Mouse (Mus musculus) intestine, embryonic 15.5 days (tissue): ENCODE measurements around the gene Ankrd63. TPM values are rescaled to one million over a fixed set of nuclear protein-coding genes. Genes with fewer than 3 reads are reported as not detected.
A peak's percentile ranks its signal among the peaks of the same experiment; 100 is the strongest.
"Not testable (repeated sequence)": the region's sequence is repeated elsewhere in the genome, so short reads cannot be mapped to it uniquely, and the experiment has no call there.

Source experiments
- ATAC-seq: fragments of 200-750 bp; cut with Nextera tagmentation; 2 replicates; pipeline ENCODE4 v1.8.0; 2017; ENCODE audit warnings: moderate TSS enrichment, moderate library complexity
- H3K27ac ChIP-seq: fragments of 300-500 bp; sonication (generic); 2 replicates; pipeline ENCODE4 v1.5.1; 2015; ENCODE audit warnings: mild to moderate bottlenecking, inconsistent platforms
- H3K27me3 ChIP-seq: fragments of 300-500 bp; sonication (generic); replicated peaks from 2 replicates; pipeline ENCODE4 v1.6.1; 2015; ENCODE audit warnings: inconsistent platforms
- H3K36me3 ChIP-seq: fragments of 300-500 bp; sonication (generic); 2 replicates; pipeline ENCODE4 v1.6.1; 2015; ENCODE audit warnings: inconsistent platforms
- H3K4me1 ChIP-seq: fragments of 300-500 bp; sonication (generic); replicated peaks from 2 replicates; pipeline ENCODE4 v1.6.1; 2015; ENCODE audit warnings: inconsistent platforms
- H3K4me2 ChIP-seq: fragments of 300-500 bp; sonication (generic); replicated peaks from 2 replicates; pipeline ENCODE4 v1.6.1; 2015; ENCODE audit warnings: mild to moderate bottlenecking, inconsistent platforms
- H3K4me3 ChIP-seq: fragments of 300-500 bp; sonication (generic); replicated peaks from 2 replicates; pipeline ENCODE4 v1.5.1; 2015; ENCODE audit warnings: inconsistent platforms
- H3K9ac ChIP-seq: fragments of 300-500 bp; sonication (generic); 2 replicates; pipeline ENCODE4 v1.6.1; 2015; ENCODE audit warnings: inconsistent platforms
- H3K9me3 ChIP-seq: fragments of 300-500 bp; sonication (generic); 2 replicates; pipeline ENCODE4 v1.6.1; 2016; ENCODE audit warnings: inconsistent platforms
- WGBS: fragments of 180-500 bp; shearing (Covaris S2); methylation state at CpG from one replicate; pipeline ENCODE4 v1.1.7; 2015; 5-methylcytosine and 5-hydroxymethylcytosine counted together
- polyA plus RNA-seq: library from polyadenylated mRNA; unstranded; fragments of >200 nt; fragmentation: Nextera tagmentation; extraction: Ambion mirVana; gene quantifications from 2 replicates; pipeline ENCODE4 v1.2.1, GENCODE M21; 2015

Ankrd63 gene
- polyA plus RNA-seq, 1 experiment from 2014 or later: 0.30 TPM

DNA sequence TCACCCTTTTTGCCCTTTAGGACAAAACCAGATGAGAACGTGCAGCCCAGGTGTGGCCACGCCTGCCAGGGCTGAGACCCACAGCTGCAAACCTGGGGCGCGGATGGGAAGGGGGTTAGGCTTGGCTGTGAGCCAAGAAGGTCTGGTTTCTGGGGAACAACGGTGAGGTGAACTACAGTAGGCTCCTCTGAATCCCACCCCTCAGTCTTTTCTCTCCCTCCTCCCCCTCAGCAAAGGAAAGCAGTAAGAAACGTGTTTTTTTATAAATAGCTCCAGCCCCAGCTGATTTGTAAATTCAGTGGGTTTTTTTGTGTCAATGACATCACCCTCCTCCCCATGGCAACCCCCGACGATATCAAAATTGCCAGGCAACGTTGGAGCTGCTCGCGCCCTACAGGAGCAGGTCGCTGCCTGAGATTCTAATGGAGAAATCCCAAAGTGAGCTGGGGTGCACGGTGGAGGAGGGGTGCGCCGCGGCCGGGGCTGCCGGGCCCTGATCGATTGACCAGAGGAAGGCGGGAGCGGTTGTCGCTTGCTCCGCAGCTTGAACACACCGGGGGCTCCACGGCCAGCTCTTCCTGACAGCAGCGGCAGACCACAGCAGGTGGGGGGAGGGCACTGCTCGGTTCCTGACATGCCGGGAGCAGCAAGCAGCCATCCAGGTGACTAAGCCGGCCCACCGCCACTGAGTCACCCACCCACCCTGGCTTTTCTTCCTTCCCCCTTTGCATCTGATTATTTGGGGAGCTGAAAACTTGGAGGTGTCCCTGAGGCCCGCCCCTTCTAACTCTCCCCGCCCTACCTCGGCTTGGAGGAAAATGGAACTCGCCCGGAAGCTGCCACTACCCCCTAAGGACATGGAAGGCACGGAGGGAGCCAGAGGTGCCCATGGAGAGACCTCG lies 40.6 kb downstream of the Ankrd63 start, which contains the start of gene Pak6:
TSS of gene Pak6 (plus strand) at position 402 of the 902 bp plus-strand sequence.
- Histone ChIP-seq H3K36me3 (no peaks in the 10 kb centered on the region), H3K9ac (peak within 1 kb of the TSS; percentile 38; the same call in 1 of the 2 replicates), H3K9me3 (no peaks in the 10 kb centered on the region), H3K4me1 (peaks cover 48% of the 10 kb centered on the region), H3K27ac (no peak within 1 kb of the TSS), H3K27me3 (peaks cover 8% of the 10 kb centered on the region; the same call in 1 of the 2 replicates), H3K4me3 (peak within 1 kb of the TSS; percentile 40), H3K4me2 (peak within 1 kb of the TSS; percentile 88)
- 2% methylated on average over 37 of the region's 37 CpGs for WGBS
- ATAC-seq: peak; percentile 15; the same call in 1 of the 2 replicates

- peaks cover 8% of the 10 kb centered on the region; the same call in 1 of the 2 replicates for H3K27me3 ChIP-seq
- H3K36me3 ChIP-seq: no peaks in the 10 kb centered on the region
- H3K27ac ChIP-seq: no peak overlapping the region
- 48% methylated on average over 9 of the region's 9 CpGs for WGBS
- H3K4me3 ChIP-seq: no peak overlapping the region
- H3K4me1 ChIP-seq: peaks cover 53% of the 10 kb centered on the region
- H3K9ac ChIP-seq: no peak overlapping the region
- no peak overlapping the region for H3K4me2 ChIP-seq
- ATAC-seq: no peak; the same call in 1 of the 2 replicates
- H3K9me3 ChIP-seq: no peaks in the 10 kb centered on the region
Observed at GRCm38 (mm10) chr2:118661891-118662290, 41.9 kb downstream of the Ankrd63 start.

DNA sequence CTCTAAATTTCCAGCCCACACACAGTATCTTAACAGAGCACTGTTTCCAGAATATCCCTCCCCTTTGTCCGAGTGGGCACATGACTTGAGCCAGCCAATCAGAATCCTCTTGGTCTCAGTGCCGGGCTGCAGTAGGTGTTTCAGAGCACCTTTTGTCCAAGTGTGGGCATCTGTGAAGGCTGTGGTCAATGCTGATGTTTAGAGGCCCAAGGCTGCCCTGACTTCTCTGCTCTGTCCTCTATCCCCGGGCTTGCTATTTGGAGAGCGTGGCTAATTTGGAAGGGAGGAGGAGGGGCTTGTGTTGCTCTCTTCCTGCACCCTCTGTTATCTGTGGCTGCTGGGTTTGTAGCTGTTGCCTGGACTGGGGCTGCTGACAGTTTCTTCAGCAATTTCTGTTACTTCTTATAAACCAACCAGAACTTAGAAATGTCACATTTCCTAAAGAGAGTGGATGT lies 43.7 kb downstream of the Ankrd63 start:
- 2% methylated on average over 4 of the region's 4 CpGs for WGBS

GRCm38 (mm10) chr2:118659493-118659892 lies 44.3 kb downstream of the Ankrd63 start:
- H3K4me3 ChIP-seq: peak overlapping the region; percentile 33
- no peaks in the 10 kb centered on the region for H3K36me3 ChIP-seq
- H3K4me1 ChIP-seq: peaks cover 55% of the 10 kb centered on the region
- no peak overlapping the region for H3K9ac ChIP-seq
- peak overlapping the region; percentile 60 for H3K4me2 ChIP-seq
- no peak for ATAC-seq
- H3K27me3 ChIP-seq: peaks cover 8% of the 10 kb centered on the region; the same call in 1 of the 2 replicates
- peak overlapping the region; percentile 33; the same call in 1 of the 2 replicates for H3K27ac ChIP-seq
- 72% methylated on average over 12 of the region's 12 CpGs for WGBS
- H3K9me3 ChIP-seq: no peaks in the 10 kb centered on the region

More for the DNA sequence above, 43.7 kb downstream of the Ankrd63 start:
- peak overlapping the region; percentile 33 for H3K4me3 ChIP-seq
- peaks cover 8% of the 10 kb centered on the region; the same call in 1 of the 2 replicates for H3K27me3 ChIP-seq
- H3K9ac ChIP-seq: peak overlapping the region; percentile 18; the same call in 1 of the 2 replicates
- H3K4me2 ChIP-seq: peak overlapping the region; percentile 60
- no peaks in the 10 kb centered on the region for H3K36me3 ChIP-seq
- H3K9me3 ChIP-seq: no peaks in the 10 kb centered on the region
- peaks cover 57% of the 10 kb centered on the region for H3K4me1 ChIP-seq
- ATAC-seq: peak; percentile 35; the same call in 1 of the 2 replicates
- no peak overlapping the region for H3K27ac ChIP-seq

DNA sequence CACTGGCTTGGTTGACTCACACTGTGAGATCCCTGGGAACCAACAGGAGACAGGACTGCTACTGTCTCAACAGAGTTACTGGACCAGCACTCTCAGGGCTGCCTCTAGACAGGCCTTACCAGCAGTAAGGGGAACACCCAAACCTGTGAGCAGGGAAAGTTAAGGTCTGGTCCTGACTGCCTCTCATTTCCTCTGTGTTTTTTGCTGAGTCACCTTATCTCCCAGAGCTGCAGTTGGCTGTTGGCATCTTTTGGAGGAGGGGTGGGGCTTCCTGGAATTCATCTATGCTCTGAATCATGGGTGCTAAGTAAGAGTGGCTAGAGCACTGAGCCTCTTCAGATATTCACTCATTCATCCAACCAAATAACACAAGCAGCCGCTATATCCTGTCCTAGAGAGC lies 44.7 kb downstream of the Ankrd63 start:
- 76% methylated on average over 1 of the region's 1 CpGs for WGBS
- peak; percentile 24; the same call in 1 of the 2 replicates for ATAC-seq
- peaks cover 51% of the 10 kb centered on the region for H3K4me1 ChIP-seq
- H3K27me3 ChIP-seq: peaks cover 8% of the 10 kb centered on the region; the same call in 1 of the 2 replicates
- H3K4me2 ChIP-seq: no peak overlapping the region
- no peak overlapping the region for H3K4me3 ChIP-seq
- H3K9ac ChIP-seq: no peak overlapping the region
- no peaks in the 10 kb centered on the region for H3K36me3 ChIP-seq
- H3K27ac ChIP-seq: peak overlapping the region; percentile 33
- no peaks in the 10 kb centered on the region for H3K9me3 ChIP-seq

DNA sequence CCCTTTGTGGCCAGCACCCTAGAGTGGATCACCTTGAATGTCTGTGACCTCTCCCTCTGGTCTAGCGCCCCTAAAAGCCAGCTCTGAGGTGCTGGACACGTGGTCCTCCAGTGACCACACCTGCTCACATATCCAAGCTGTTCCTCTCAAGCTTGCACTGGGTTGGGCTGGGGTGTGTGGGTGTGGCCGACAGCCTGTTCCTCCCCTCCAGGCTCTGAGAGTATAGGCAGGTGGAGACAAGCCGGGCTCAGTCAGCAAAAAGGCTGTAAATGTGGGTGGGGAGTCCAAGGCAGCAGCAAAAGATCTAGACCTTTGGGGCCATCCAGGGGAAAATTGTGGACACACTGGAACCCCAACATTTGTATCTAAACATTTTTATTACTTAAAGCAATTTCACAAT lies 45.3 kb downstream of the Ankrd63 start:
- H3K4me3 ChIP-seq: no peak overlapping the region
- H3K4me2 ChIP-seq: no peak overlapping the region
- no peak overlapping the region for H3K9ac ChIP-seq
- H3K4me1 ChIP-seq: peaks cover 45% of the 10 kb centered on the region
- 31% methylated on average over 4 of the region's 4 CpGs for WGBS
- peaks cover 7% of the 10 kb centered on the region; the same call in 1 of the 2 replicates for H3K27me3 ChIP-seq
- peak overlapping the region; percentile 33; the same call in 1 of the 2 replicates for H3K27ac ChIP-seq
- peak; percentile 85 for ATAC-seq
- no peaks in the 10 kb centered on the region for H3K9me3 ChIP-seq
- no peaks in the 10 kb centered on the region for H3K36me3 ChIP-seq

GRCm38 (mm10) chr2:118656688-118657281 lies 47.0 kb downstream of the Ankrd63 start:
- ATAC-seq: peak; percentile 78
- WGBS: 23% methylated on average over 3 of the region's 3 CpGs
- Histone ChIP-seq H3K9ac (no peak overlapping the region), H3K4me1 (peaks cover 34% of the 10 kb centered on the region), H3K4me3 (no peak overlapping the region), H3K9me3 (no peaks in the 10 kb centered on the region), H3K27me3 (no peaks in the 10 kb centered on the region), H3K36me3 (no peaks in the 10 kb centered on the region), H3K4me2 (peak overlapping the region; percentile 11; the same call in 1 of the 2 replicates), H3K27ac (peak overlapping the region; percentile 79)

DNA sequence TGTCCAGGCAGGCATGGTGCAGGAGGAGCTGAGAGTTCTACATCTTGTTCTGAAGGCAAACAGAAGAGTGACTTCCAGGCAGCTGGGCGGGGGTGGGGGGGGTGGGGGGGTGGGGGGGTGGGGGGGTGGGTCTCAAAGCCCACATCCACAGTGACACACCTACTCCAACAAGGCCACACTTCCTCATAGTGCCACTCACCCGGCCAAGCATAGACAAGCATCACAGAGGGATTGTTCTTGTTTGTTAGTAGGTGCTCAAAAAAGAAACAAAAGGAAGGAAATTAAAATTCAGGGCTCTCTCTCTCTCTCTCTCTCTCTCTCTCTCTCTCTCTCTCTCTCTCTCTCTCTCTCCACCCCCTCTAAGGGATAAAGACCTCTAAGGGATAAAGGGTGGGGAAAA lies 53.1 kb downstream of the Ankrd63 start:
- H3K4me3 ChIP-seq, H3K4me1 ChIP-seq, H3K27me3 ChIP-seq, ATAC-seq, H3K4me2 ChIP-seq, H3K9ac ChIP-seq, H3K9me3 ChIP-seq, H3K27ac ChIP-seq, H3K36me3 ChIP-seq: not testable (repeated sequence)
- 45% methylated on average over 2 of the region's 2 CpGs for WGBS

Other genes starting within 250 kb of the Ankrd63 start
- 196 and 209 TPM in 2 replicates for gene Srp14, start 224.3 kb downstream of the Ankrd63 start, polyA plus RNA-seq
- gene Bmf, start 154.3 kb downstream of the Ankrd63 start, polyA plus RNA-seq: 2.8 and 3.0 TPM in 2 replicates
- gene Bub1b, start 105.8 kb downstream of the Ankrd63 start, polyA plus RNA-seq: 67.9 and 71.5 TPM in 2 replicates
- 1.8 and 1.9 TPM in 2 replicates for gene Pak6, start 40.7 kb downstream of the Ankrd63 start, polyA plus RNA-seq
- 1.2 and 1.6 TPM in 2 replicates for gene Plcb2, start 24.5 kb upstream of the Ankrd63 start, polyA plus RNA-seq
- gene Inafm2, start 41.8 kb upstream of the Ankrd63 start, polyA plus RNA-seq: 21.0 and 23.4 TPM in 2 replicates
- 1.1 TPM in 2 replicates for gene Ccdc9b, start 58.7 kb upstream of the Ankrd63 start, polyA plus RNA-seq
- gene Phgr1, start 68.8 kb upstream of the Ankrd63 start, polyA plus RNA-seq: 41.2 and 48.8 TPM in 2 replicates
- gene Disp2, start 75.8 kb upstream of the Ankrd63 start, polyA plus RNA-seq: 2.7 TPM in 2 replicates
- gene Knstrn, start 110.0 kb upstream of the Ankrd63 start, polyA plus RNA-seq: 89.5 and 98.5 TPM in 2 replicates
- 43.7 and 46.2 TPM in 2 replicates for gene Ivd, start 158.0 kb upstream of the Ankrd63 start, polyA plus RNA-seq
- gene Bahd1, start 196.4 kb upstream of the Ankrd63 start, polyA plus RNA-seq: 5.1 and 5.4 TPM in 2 replicates
- gene Chst14, start 222.5 kb upstream of the Ankrd63 start, polyA plus RNA-seq: 21.0 and 21.3 TPM in 2 replicates